Mouse (Mus musculus) forebrain, embryonic 12.5 days (tissue): ENCODE data around the gene DXBay18. TPM values are rescaled to one million over a fixed set of nuclear protein-coding genes. Genes with fewer than 3 reads are reported as not detected.
"Not testable (repeated sequence)": the region's sequence is repeated elsewhere in the genome, so short reads cannot be mapped to it uniquely, and the experiment has no call there.

ENCODE experiments used
- ATAC-seq: fragments of 200-750 bp; cut with Nextera tagmentation; 2 replicates; pipeline ENCODE4 v1.8.0; 2017; ENCODE audit warnings: moderate TSS enrichment; ENCODE audit not compliant: low FRiP score
- H3K27ac ChIP-seq: fragments of 300-500 bp; sonication (generic); 2 replicates; pipeline ENCODE4 v1.5.1; 2016; ENCODE audit warnings: mild to moderate bottlenecking
- H3K27me3 ChIP-seq: fragments of 300-500 bp; sonication (generic); 2 replicates; pipeline ENCODE4 v1.6.1; 2016; ENCODE audit warnings: mild to moderate bottlenecking
- H3K36me3 ChIP-seq: fragments of 300-500 bp; sonication (generic); replicated peaks from 2 replicates; pipeline ENCODE4 v1.6.1; 2016; ENCODE audit warnings: mild to moderate bottlenecking
- H3K4me1 ChIP-seq: fragments of 300-500 bp; sonication (generic); 2 replicates; pipeline ENCODE4 v1.6.1; 2016
- H3K4me2 ChIP-seq: fragments of 300-500 bp; sonication (generic); 2 replicates; pipeline ENCODE4 v1.6.1; 2016; ENCODE audit warnings: mild to moderate bottlenecking, moderate library complexity
- H3K4me3 ChIP-seq: fragments of 300-500 bp; sonication (generic); replicated peaks from 2 replicates; pipeline ENCODE4 v1.5.1; 2016; ENCODE audit warnings: mild to moderate bottlenecking
- H3K9ac ChIP-seq: fragments of 300-500 bp; sonication (generic); 2 replicates; pipeline ENCODE4 v1.6.1; 2016; ENCODE audit warnings: mild to moderate bottlenecking
- H3K9me3 ChIP-seq: fragments of 300-500 bp; sonication (generic); 2 replicates; pipeline ENCODE4 v1.6.1; 2016
- WGBS: fragments of 180-500 bp; shearing (Covaris S2); methylation state at CpG from one replicate; pipeline ENCODE4 v1.1.7; 2016; 5-methylcytosine and 5-hydroxymethylcytosine counted together
- polyA plus RNA-seq: library from polyadenylated mRNA; unstranded; fragments of >200 nt; fragmentation: Nextera tagmentation; extraction: Ambion mirVana; gene quantifications from 2 replicates; pipeline ENCODE4 v1.2.1, GENCODE M21; 2016

Gene DXBay18
- 0.45 TPM in 1 of 2 replicates, not detected in the other for polyA plus RNA-seq

DNA sequence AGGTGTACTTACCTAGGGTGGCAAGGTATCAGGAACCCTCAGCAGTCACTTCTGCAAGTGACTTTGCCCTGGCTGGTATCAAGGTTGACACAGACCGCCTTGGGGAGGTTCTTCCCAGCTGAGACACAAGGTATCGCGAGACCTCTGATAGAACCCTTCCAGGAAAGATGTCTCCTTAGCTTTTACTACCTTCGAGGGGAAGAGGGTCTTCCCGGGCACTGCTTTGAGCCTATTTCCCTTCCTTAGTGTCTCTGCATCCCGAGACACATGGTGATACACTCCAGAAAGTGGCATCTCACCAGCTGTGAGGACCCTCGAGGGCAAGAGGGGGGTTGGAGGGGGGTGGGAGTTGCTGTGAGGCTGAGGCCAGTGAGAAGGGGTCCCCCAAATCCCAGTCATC is at the start of gene DXBay18:
Gene DXBay18, minus strand, starts transcription at position 101 of the 400 bp plus-strand sequence.
- no CpG with 5 or more reads among the region's 7 CpGs for WGBS
- not testable (repeated sequence) for ATAC-seq, H3K9ac ChIP-seq, H3K9me3 ChIP-seq, H3K36me3 ChIP-seq, H3K4me3 ChIP-seq, H3K27ac ChIP-seq, H3K4me1 ChIP-seq, H3K4me2 ChIP-seq, H3K27me3 ChIP-seq

DNA sequence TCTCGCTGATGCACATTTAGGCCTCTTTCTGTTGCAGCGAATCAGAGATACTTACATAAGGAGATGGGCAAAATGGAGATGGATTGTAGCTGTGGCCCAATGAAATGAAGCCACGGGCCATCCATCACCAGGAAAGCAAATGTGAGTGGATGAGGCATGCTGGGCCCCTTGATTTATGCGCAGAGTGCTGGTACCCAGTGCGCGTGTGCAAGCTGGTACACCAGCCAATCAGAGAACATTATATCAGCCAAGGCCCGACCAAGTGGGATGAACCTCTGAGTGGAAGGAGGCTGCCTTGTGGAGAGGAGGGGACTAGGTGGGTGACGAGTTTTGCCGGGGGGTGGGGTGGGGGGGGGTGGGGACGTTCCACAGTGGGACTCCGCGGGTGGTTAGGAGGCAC is 42.7 kb upstream of the DXBay18 start, which contains the start of gene Xlr3b:
Gene Xlr3b, plus strand, starts transcription at position 274 of the 400 bp plus-strand sequence.
- not testable (repeated sequence) for H3K4me1 ChIP-seq, H3K9ac ChIP-seq, H3K4me3 ChIP-seq, H3K36me3 ChIP-seq, H3K27me3 ChIP-seq, H3K9me3 ChIP-seq, H3K4me2 ChIP-seq, H3K27ac ChIP-seq, ATAC-seq
- 74% methylated on average over 11 of the region's 12 CpGs for WGBS

DNA sequence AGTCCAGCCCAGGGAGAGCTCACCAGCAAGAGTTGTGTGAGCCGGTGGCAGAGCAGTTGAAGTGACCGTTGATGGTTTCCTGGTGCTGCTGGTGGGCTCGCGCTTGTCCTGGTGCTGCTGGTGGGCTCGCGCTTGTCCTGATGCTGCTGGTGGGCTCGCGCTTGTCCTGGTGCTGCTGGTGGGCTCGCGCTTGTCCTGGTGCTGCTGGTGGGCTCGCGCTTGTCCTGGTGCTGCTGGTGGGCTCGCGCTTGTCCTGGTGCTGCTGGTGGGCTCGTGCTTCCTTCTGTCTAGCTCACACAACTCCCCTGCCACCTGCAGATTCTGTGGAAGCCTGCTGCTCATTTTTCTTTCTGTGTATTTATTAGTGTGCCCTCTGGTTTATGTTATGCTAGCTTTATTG is 27.6 kb upstream of the DXBay18 start, which contains the start of gene Spin2d:
Gene Spin2d, minus strand, starts transcription at position 101 of the 400 bp plus-strand sequence.
- WGBS: 83% methylated on average over 5 of the region's 15 CpGs
- not testable (repeated sequence) for H3K4me1 ChIP-seq, ATAC-seq, H3K4me2 ChIP-seq, H3K9ac ChIP-seq, H3K27me3 ChIP-seq, H3K4me3 ChIP-seq, H3K9me3 ChIP-seq, H3K36me3 ChIP-seq, H3K27ac ChIP-seq

DNA sequence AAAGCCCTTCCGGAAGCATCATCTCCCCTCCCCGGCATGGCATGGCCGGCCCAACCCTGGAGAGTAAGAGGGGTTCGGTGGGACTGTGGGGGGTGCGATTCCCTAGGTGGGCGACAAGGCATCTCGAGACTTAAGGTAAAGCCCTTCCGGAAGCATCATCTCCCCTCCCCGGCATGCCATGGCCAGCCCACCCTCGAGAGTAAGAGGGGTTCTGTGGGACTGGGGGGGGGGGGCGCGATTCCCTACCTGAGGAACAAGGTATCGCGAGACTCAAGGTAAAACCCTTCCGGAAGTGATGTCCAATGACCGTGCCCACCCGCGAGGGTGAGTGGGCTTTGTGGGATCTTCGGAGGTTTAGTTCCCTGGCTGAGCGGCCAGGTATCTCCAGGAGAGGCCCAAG is 754 bp downstream of the DXBay18 start, which contains the start of gene Xlr5b:
Gene Xlr5b, plus strand, starts transcription at position 301 of the 400 bp plus-strand sequence.
- not testable (repeated sequence) for H3K4me1 ChIP-seq, ATAC-seq, H3K27me3 ChIP-seq, H3K36me3 ChIP-seq, H3K27ac ChIP-seq, H3K4me2 ChIP-seq, H3K4me3 ChIP-seq, H3K9ac ChIP-seq, H3K9me3 ChIP-seq
- no CpG with 5 or more reads among the region's 20 CpGs for WGBS

DNA sequence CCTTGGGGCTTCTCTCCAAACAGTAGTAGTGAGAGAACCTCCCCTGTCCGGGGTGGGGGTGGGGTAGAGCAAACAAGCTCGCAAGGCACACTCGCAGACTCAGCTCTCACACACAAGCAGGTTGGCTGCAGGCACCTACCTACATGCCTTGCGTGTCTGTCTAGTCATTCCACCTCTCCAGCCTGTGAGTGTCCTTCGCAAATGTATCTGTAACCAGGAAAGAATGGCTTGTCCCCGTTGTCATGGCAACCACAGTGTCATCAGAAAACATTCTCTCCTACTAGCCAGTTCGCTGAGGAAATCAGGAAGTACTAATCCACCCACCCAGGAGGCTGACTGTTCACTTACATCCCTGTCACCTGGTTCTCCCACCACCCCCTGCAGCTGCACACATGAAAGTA is 6.0 kb downstream of the DXBay18 start:
- no CpG with 5 or more reads among the region's 7 CpGs for WGBS
- not testable (repeated sequence) for H3K27me3 ChIP-seq, H3K27ac ChIP-seq, H3K4me2 ChIP-seq, H3K9me3 ChIP-seq, H3K4me3 ChIP-seq, H3K9ac ChIP-seq, H3K4me1 ChIP-seq, H3K36me3 ChIP-seq
- peak; percentile 60; the same call in 1 of the 2 replicates for ATAC-seq

DNA sequence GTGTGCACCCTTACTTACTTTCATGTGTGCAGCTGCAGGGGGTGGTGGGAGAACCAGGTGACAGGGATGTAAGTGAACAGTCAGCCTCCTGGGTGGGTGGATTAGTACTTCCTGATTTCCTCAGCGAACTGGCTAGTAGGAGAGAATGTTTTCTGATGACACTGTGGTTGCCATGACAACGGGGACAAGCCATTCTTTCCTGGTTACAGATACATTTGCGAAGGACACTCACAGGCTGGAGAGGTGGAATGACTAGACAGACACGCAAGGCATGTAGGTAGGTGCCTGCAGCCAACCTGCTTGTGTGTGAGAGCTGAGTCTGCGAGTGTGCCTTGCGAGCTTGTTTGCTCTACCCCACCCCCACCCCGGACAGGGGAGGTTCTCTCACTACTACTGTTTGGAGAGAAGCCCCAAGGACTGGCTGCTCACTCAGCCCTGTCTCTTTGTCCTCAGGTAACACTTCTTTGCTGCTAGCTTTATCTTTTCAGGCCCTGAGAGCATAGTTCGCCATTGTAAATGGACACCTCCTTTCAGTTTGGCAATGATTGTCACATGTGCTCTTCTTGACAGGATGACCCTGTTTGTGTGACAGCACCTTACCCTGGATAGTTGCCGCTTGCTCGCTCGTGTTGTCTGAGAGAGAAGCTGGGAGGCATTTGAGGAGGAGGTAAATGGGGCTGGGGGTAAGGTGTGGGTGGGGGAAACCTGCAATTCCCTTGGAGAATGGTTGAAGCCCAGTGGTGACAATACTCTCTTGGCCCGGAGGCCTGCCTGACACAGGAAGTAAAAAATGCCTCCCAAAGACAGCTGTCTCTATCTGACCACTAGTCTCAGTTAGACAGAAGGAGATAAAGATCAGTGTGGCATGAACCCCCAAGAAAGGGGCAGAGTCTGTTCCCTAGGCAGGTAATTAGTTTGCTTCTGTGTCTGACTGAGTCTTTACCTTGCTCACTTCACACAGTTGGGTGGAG is 26.1 kb downstream of the DXBay18 start:
- H3K9ac ChIP-seq, H3K27me3 ChIP-seq, H3K36me3 ChIP-seq, H3K4me1 ChIP-seq, H3K4me2 ChIP-seq, H3K4me3 ChIP-seq, H3K27ac ChIP-seq, H3K9me3 ChIP-seq: not testable (repeated sequence)
- peak; percentile 57 for ATAC-seq
- no CpG with 5 or more reads among the region's 12 CpGs for WGBS

DNA sequence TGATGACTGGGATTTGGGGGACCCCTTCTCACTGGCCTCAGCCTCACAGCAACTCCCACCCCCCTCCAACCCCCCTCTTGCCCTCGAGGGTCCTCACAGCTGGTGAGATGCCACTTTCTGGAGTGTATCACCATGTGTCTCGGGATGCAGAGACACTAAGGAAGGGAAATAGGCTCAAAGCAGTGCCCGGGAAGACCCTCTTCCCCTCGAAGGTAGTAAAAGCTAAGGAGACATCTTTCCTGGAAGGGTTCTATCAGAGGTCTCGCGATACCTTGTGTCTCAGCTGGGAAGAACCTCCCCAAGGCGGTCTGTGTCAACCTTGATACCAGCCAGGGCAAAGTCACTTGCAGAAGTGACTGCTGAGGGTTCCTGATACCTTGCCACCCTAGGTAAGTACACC is 32.5 kb downstream of the DXBay18 start, which contains the start of gene Gm14685:
Gene Gm14685, plus strand, starts transcription at position 301 of the 400 bp plus-strand sequence.
- not testable (repeated sequence) for H3K9ac ChIP-seq, H3K4me2 ChIP-seq, H3K9me3 ChIP-seq, H3K36me3 ChIP-seq, H3K27me3 ChIP-seq, ATAC-seq, H3K27ac ChIP-seq, H3K4me1 ChIP-seq, H3K4me3 ChIP-seq
- no CpG with 5 or more reads among the region's 7 CpGs for WGBS

DNA sequence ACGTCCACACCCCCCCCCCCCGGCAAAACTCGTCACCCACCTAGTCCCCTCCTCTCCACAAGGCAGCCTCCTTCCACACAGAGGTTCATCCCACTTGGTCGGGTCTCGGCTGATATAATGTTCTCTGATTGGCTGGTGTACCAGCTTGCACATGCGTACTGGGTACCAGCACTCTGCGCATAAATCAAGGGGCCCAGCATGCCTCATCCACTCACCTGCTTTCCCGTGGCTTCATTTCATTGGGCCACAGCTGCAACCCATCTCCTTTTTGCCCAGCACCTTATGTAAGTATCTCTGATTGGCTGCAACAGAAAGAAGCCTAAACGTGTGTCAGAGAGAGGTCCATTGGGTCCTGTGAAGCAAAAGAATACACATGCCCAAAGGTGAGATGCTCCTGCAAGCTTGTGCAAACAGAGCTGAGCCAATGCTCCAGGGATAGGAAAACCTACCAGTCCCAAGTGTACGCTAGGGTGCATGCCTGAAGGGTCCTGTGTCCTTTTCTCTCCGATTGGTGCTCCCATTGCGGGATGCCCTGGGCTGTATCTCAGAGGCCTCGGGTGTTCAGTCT is 52.2 kb downstream of the DXBay18 start, which contains the start of gene Xlr3a:
Gene Xlr3a, minus strand, starts transcription at position 155 of the 568 bp plus-strand sequence.
- ATAC-seq, H3K27ac ChIP-seq, H3K9ac ChIP-seq, H3K36me3 ChIP-seq, H3K27me3 ChIP-seq, H3K9me3 ChIP-seq, H3K4me1 ChIP-seq, H3K4me2 ChIP-seq, H3K4me3 ChIP-seq: not testable (repeated sequence)
- 81% methylated on average over 12 of the region's 13 CpGs for WGBS

Other genes with a start within 250 kb of the DXBay18 start
- gene Cetn2, start 231.0 kb downstream of the DXBay18 start, polyA plus RNA-seq: 103 and 107 TPM in 2 replicates
- 35.2 and 36.8 TPM in 2 replicates for gene Nsdhl, start 230.9 kb downstream of the DXBay18 start, polyA plus RNA-seq
- gene Zfp185, start 162.1 kb downstream of the DXBay18 start, polyA plus RNA-seq: 2.4 and 3.3 TPM in 2 replicates
- gene Pnma5, start 112.3 kb downstream of the DXBay18 start, polyA plus RNA-seq: not detected in 2 replicates
- gene Pnma3, start 84.7 kb downstream of the DXBay18 start, polyA plus RNA-seq: 0.99 and 1.0 TPM in 2 replicates
- gene Xlr4a, start 67.0 kb downstream of the DXBay18 start, polyA plus RNA-seq: 0.18 and 0.72 TPM in 2 replicates
- gene Xlr3a, start 52.4 kb downstream of the DXBay18 start, polyA plus RNA-seq: 2.7 and 3.3 TPM in 2 replicates
- 0.31 TPM in 1 of 2 replicates, not detected in the other for gene Gm14685, start 32.4 kb downstream of the DXBay18 start, polyA plus RNA-seq
- not detected in 2 replicates for gene Xlr5b, start 654 bp downstream of the DXBay18 start, polyA plus RNA-seq
- not detected in 2 replicates for gene Spin2d, start 27.5 kb upstream of the DXBay18 start, polyA plus RNA-seq
- gene Xlr3b, start 42.8 kb upstream of the DXBay18 start, polyA plus RNA-seq: 13.6 and 14.0 TPM in 2 replicates
- 0.28 and 0.93 TPM in 2 replicates for gene Xlr4b, start 64.9 kb upstream of the DXBay18 start, polyA plus RNA-seq
- 20.5 and 22.5 TPM in 2 replicates for gene F8a, start 78.8 kb upstream of the DXBay18 start, polyA plus RNA-seq
- gene Xlr4c, start 93.7 kb upstream of the DXBay18 start, polyA plus RNA-seq: 0.20 TPM in 1 of 2 replicates, not detected in the other
- 0.23 TPM in 1 of 2 replicates, not detected in the other for gene Xlr3c, start 115.9 kb upstream of the DXBay18 start, polyA plus RNA-seq
- not detected in 2 replicates for gene Xlr5a, start 143.5 kb upstream of the DXBay18 start, polyA plus RNA-seq
- not detected in 2 replicates for gene Xlr5c, start 143.5 kb upstream of the DXBay18 start, polyA plus RNA-seq
- gene Gm45015, start 187.4 kb upstream of the DXBay18 start, polyA plus RNA-seq: not detected in 2 replicates
- 20.7 and 22.1 TPM in 2 replicates for gene Zfp275, start 193.2 kb upstream of the DXBay18 start, polyA plus RNA-seq
- gene Gm18336, start 249.3 kb upstream of the DXBay18 start, polyA plus RNA-seq: not detected in 2 replicates